Mouse (Mus musculus) stomach, embryonic 16.5 days (tissue): ENCODE results near the gene Sec61a1. TPM values are rescaled to one million over a fixed set of nuclear protein-coding genes. Genes with fewer than 3 reads are reported as not detected.

Experiments used
- ATAC-seq: fragments of 200-750 bp; cut with Nextera tagmentation; 2 replicates; pipeline ENCODE4 v1.8.0; 2017; ENCODE audit warnings: moderate number of reproducible peaks, moderate TSS enrichment; ENCODE audit not compliant: insufficient read depth, low FRiP score
- H3K27ac ChIP-seq: fragments of 300-500 bp; sonication (generic); 2 replicates; pipeline ENCODE4 v1.5.1; 2014; ENCODE audit warnings: low read length
- H3K27me3 ChIP-seq: fragments of 300-500 bp; sonication (generic); 2 replicates; pipeline ENCODE4 v1.6.1; 2014; ENCODE audit warnings: low read length, control low read depth, mixed read lengths; ENCODE audit not compliant: control insufficient read depth, insufficient read depth
- H3K36me3 ChIP-seq: fragments of 300-500 bp; sonication (generic); 2 replicates; pipeline ENCODE4 v1.6.1; 2014; ENCODE audit warnings: low read length; ENCODE audit not compliant: control insufficient read depth, insufficient read depth
- H3K4me1 ChIP-seq: fragments of 300-500 bp; sonication (generic); 2 replicates; pipeline ENCODE4 v1.6.1; 2014; ENCODE audit warnings: low read length, control low read depth, mixed read lengths; ENCODE audit not compliant: control insufficient read depth, insufficient read depth
- H3K4me2 ChIP-seq: fragments of 300-500 bp; sonication (generic); 2 replicates; pipeline ENCODE4 v1.6.1; 2014; ENCODE audit warnings: low read depth, low read length, mixed read lengths
- H3K4me3 ChIP-seq: fragments of 300-500 bp; sonication (generic); replicated peaks from 2 replicates; pipeline ENCODE4 v1.5.1; 2014; ENCODE audit warnings: mild to moderate bottlenecking, low read length
- H3K9ac ChIP-seq: fragments of 300-500 bp; sonication (generic); 2 replicates; pipeline ENCODE4 v1.6.1; 2014; ENCODE audit warnings: low read length
- H3K9me3 ChIP-seq: fragments of 300-500 bp; sonication (generic); replicated peaks from 2 replicates; pipeline ENCODE4 v1.6.1; 2016; ENCODE audit warnings: low read length, control low read depth; ENCODE audit not compliant: control insufficient read depth
- WGBS: fragments of 180-500 bp; shearing (Covaris S2); extraction: QIAGEN DNeasy Blood & Tissue Kit; methylation state at CpG from one replicate; pipeline ENCODE4 v1.1.7; 2014; 5-methylcytosine and 5-hydroxymethylcytosine counted together
- polyA plus RNA-seq: library from polyadenylated mRNA; unstranded; fragments of >200 nt; fragmentation: Nextera tagmentation; extraction: Ambion mirVana; gene quantifications from 2 replicates; pipeline ENCODE4 v1.2.1, GENCODE M21; 2015

The Sec61a1 gene
- polyA plus RNA-seq, 1 experiment from 2014 or later: 283 TPM

GRCm38 (mm10) chr6:88500405-88500767, 18.3 kb downstream of the Sec61a1 start:
- Histone ChIP-seq H3K9ac (peak overlapping the region; percentile 78), H3K36me3 (peaks cover 34% of the 10 kb centered on the region)
- 6% methylated on average over 3 of the region's 3 CpGs for WGBS

GRCm38 (mm10) chr6:88499481-88500404, 19.0 kb downstream of the Sec61a1 start:
- WGBS: 3% methylated on average over 76 of the region's 76 CpGs
- H3K9ac ChIP-seq: peak overlapping the region; percentile 78
- H3K27ac ChIP-seq: no peak overlapping the region

More at GRCm38 (mm10) chr6:88500405-88500767, 18.3 kb downstream of the Sec61a1 start:
- no peaks in the 10 kb centered on the region for H3K27me3 ChIP-seq
- H3K9me3 ChIP-seq: no peaks in the 10 kb centered on the region
- ATAC-seq: 0 out of 2 replicates have a peak, but pooled peaks have one; percentile 3
- peak overlapping the region; percentile 96 for H3K4me2 ChIP-seq
- H3K4me1 ChIP-seq: peaks cover 6% of the 10 kb centered on the region; the same call in 1 of the 2 replicates
- H3K4me3 ChIP-seq: peak overlapping the region; percentile 62
- no peak overlapping the region for H3K27ac ChIP-seq

DNA sequence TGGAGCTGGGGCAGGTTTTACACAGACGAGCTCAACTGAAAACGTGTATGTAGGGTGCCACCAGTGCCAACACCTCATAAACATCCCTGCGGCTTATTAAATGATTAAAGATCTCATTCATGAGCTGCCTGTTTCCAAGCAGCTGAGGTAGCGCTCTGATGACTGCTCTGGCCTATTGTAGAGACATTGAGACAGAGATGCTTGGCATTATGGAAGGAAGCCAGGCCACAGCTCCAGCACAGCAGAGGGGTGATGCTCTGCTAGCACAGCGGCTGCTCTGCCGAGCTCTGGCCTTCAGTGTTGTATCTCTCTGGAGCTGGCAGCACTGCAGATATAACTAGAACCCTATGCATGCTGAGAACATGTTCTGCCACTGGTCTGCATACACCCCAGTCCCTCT, 25.0 kb downstream of the Sec61a1 start:
- Histone ChIP-seq H3K4me1 (no peaks in the 10 kb centered on the region), H3K27me3 (no peaks in the 10 kb centered on the region), H3K9ac (no peak overlapping the region), H3K4me3 (no peak overlapping the region), H3K27ac (no peak overlapping the region), H3K4me2 (no peak overlapping the region), H3K9me3 (no peaks in the 10 kb centered on the region), H3K36me3 (0 out of 2 replicates have a peak, but pooled peaks cover 9% of the 10 kb centered on the region)
- no peak for ATAC-seq
- WGBS: 83% methylated on average over 6 of the region's 6 CpGs

More at GRCm38 (mm10) chr6:88499481-88500404, 19.0 kb downstream of the Sec61a1 start:
- peak overlapping the region; percentile 62 for H3K4me3 ChIP-seq
- H3K27me3 ChIP-seq: no peaks in the 10 kb centered on the region
- H3K4me1 ChIP-seq: peaks cover 6% of the 10 kb centered on the region; the same call in 1 of the 2 replicates
- peak overlapping the region; percentile 96 for H3K4me2 ChIP-seq
- H3K36me3 ChIP-seq: peaks cover 28% of the 10 kb centered on the region
- no peaks in the 10 kb centered on the region for H3K9me3 ChIP-seq
- ATAC-seq: peak; percentile 72

- H3K36me3 ChIP-seq: 0 out of 2 replicates have a peak, but pooled peaks cover 5% of the 10 kb centered on the region
- H3K4me1 ChIP-seq: no peaks in the 10 kb centered on the region
- ATAC-seq: no peak
- H3K27me3 ChIP-seq: no peaks in the 10 kb centered on the region
- no peak overlapping the region for H3K4me2 ChIP-seq
- H3K27ac ChIP-seq: no peak overlapping the region
- no peaks in the 10 kb centered on the region for H3K9me3 ChIP-seq
- no peak overlapping the region for H3K4me3 ChIP-seq
- H3K9ac ChIP-seq: no peak overlapping the region
- WGBS: 88% methylated on average over 12 of the region's 12 CpGs
Observed at GRCm38 (mm10) chr6:88490629-88491354, 27.9 kb downstream of the Sec61a1 start.

- no peak overlapping the region for H3K4me2 ChIP-seq
- 87% methylated on average over 6 of the region's 6 CpGs for WGBS
- ATAC-seq: no peak
- no peaks in the 10 kb centered on the region for H3K27me3 ChIP-seq
- 0 out of 2 replicates have a peak, but pooled peaks cover 3% of the 10 kb centered on the region for H3K4me1 ChIP-seq
- H3K9ac ChIP-seq: no peak overlapping the region
- H3K4me3 ChIP-seq: no peak overlapping the region
- H3K9me3 ChIP-seq: no peaks in the 10 kb centered on the region
- no peak overlapping the region for H3K27ac ChIP-seq
- H3K36me3 ChIP-seq: 0 out of 2 replicates have a peak, but pooled peaks cover 10% of the 10 kb centered on the region
Observed at GRCm38 (mm10) chr6:88489834-88490233, 28.9 kb downstream of the Sec61a1 start.

DNA sequence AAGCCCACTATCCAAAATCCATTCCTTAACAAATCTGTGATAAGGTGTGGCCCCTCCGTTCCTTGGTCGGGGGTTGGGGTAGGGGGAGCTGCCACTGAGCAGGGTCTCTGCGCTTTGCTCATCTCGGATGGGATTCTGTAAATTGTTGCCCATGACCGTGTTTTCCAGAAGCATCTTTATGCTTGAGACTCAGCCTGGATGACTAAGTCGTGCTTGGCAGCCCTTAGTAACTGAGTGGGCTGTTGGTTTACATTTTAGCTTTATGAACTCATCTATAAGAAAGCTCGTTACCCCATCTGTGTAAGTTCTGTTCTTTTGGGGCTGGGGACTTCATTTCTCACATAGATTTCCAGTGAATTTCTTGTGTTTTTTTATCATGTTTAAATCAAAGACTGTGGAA, 29.7 kb downstream of the Sec61a1 start:
- Histone ChIP-seq H3K36me3 (peaks cover 18% of the 10 kb centered on the region), H3K4me2 (no peak overlapping the region), H3K27me3 (no peaks in the 10 kb centered on the region), H3K4me3 (no peak overlapping the region), H3K27ac (no peak overlapping the region), H3K9ac (no peak overlapping the region), H3K9me3 (no peaks in the 10 kb centered on the region), H3K4me1 (0 out of 2 replicates have a peak, but pooled peaks cover 3% of the 10 kb centered on the region)
- 83% methylated on average over 7 of the region's 7 CpGs for WGBS
- no peak for ATAC-seq

DNA sequence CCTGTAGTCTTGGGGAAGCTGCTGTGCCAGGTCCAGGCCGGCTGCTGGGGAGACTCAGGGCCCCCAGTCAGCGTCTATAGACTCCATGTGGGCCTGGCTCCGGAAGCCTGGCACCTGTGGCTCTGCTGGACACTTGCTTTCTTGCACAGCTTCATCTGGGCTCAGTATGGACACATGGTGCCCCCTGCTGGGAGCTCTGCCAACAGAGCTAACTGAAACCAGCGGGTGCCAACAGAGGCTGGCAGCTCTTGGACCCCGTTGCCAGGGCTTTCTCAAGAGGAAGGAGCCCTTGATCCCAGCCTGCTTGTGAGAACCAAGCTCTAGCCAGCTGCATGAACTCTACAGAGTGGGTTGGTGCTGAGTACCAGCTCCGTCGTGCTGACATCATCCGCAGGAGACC, 31.8 kb downstream of the Sec61a1 start:
- WGBS: 84% methylated on average over 8 of the region's 8 CpGs
- 0 out of 2 replicates have a peak, but pooled peaks cover 3% of the 10 kb centered on the region for H3K4me1 ChIP-seq
- H3K4me3 ChIP-seq: no peak overlapping the region
- H3K9me3 ChIP-seq: no peaks in the 10 kb centered on the region
- H3K4me2 ChIP-seq: no peak overlapping the region
- H3K27ac ChIP-seq: no peak overlapping the region
- no peaks in the 10 kb centered on the region for H3K27me3 ChIP-seq
- peaks cover 29% of the 10 kb centered on the region for H3K36me3 ChIP-seq
- peak; percentile 39; the same call in 1 of the 2 replicates for ATAC-seq
- no peak overlapping the region for H3K9ac ChIP-seq

- Histone ChIP-seq H3K27me3 (no peaks in the 10 kb centered on the region), H3K36me3 (peaks cover 29% of the 10 kb centered on the region)
- no peak for ATAC-seq
Observed at GRCm38 (mm10) chr6:88485378-88485777, 33.3 kb downstream of the Sec61a1 start.

More at GRCm38 (mm10) chr6:88485378-88485777, 33.3 kb downstream of the Sec61a1 start:
- 70% methylated on average over 6 of the region's 6 CpGs for WGBS
- H3K4me3 ChIP-seq: no peak overlapping the region
- no peak overlapping the region for H3K27ac ChIP-seq
- no peak overlapping the region for H3K9ac ChIP-seq
- H3K4me2 ChIP-seq: no peak overlapping the region
- 0 out of 2 replicates have a peak, but pooled peaks cover 3% of the 10 kb centered on the region for H3K4me1 ChIP-seq
- H3K9me3 ChIP-seq: no peaks in the 10 kb centered on the region
